Mouse (Mus musculus): Measurements from ENCODE around the gene Fam207a. TPM values are rescaled to one million over a fixed set of nuclear protein-coding genes. Genes with fewer than 3 reads are reported as not detected.

Gene Fam207a
- polyA plus RNA-seq, 1 experiment from 2014 or later, result 43.5 TPM

GRCm38 (mm10) chr10:77507779-77508178 is 7.8 kb downstream of the Fam207a start:
- Histone ChIP-seq H3K4me2 (no peak overlapping the region), H3K27me3 (no peaks in the 10 kb centered on the region), H3K4me3 (no peak overlapping the region), H3K27ac (replicated peaks) (no peak overlapping the region), H3K9ac (no peak overlapping the region), H3K9me3 (no peaks in the 10 kb centered on the region), H3K4me1 (replicated peaks) (peaks cover 3% of the 10 kb centered on the region; the same call in 1 of the 2 replicates), H3K36me3 (peaks cover 76% of the 10 kb centered on the region)
- no peak for ATAC-seq (ENCODE audit: low read depth)
- WGBS, result 96% methylated on average over 4 of the region's 4 CpGs

DNA sequence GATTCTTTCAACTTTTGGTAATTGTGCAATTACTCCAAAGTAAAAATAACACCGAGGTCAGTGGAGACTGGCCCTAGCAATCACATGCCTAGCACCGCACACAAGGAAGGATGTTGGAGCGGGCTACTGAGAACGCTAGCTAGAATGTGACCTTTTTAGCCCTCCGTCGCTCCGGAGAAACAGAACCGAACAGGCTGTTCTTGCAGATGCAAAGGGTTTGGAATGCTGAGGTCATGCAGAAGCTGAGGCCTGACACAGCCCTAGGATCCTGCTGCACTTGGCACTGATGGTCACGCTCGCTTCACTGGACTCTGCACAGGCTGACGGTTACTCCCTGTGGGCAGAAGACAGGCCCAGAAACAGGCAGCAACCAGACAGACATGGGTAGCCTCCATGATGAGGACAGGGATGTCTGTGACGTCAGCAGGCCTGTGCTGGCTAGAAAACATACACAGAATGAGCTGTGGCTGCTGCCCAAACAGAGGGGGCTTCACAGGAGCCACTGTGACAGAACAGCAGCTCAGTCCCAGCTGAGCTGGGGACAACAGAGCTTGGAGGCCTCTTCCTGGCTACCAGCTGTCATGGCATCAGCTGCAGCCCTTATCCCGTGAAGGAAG is 8.5 kb downstream of the Fam207a start:
- WGBS, result 91% methylated on average over 13 of the region's 13 CpGs
- Histone ChIP-seq H3K4me2 (no peak overlapping the region), H3K36me3 (peaks cover 76% of the 10 kb centered on the region), H3K27me3 (no peaks in the 10 kb centered on the region), H3K9me3 (no peaks in the 10 kb centered on the region), H3K27ac (replicated peaks) (no peak overlapping the region), H3K4me1 (replicated peaks) (peaks cover 3% of the 10 kb centered on the region; the same call in 1 of the 2 replicates), H3K4me3 (no peak overlapping the region), H3K9ac (no peak overlapping the region)
- no peak for ATAC-seq (ENCODE audit: low read depth)

DNA sequence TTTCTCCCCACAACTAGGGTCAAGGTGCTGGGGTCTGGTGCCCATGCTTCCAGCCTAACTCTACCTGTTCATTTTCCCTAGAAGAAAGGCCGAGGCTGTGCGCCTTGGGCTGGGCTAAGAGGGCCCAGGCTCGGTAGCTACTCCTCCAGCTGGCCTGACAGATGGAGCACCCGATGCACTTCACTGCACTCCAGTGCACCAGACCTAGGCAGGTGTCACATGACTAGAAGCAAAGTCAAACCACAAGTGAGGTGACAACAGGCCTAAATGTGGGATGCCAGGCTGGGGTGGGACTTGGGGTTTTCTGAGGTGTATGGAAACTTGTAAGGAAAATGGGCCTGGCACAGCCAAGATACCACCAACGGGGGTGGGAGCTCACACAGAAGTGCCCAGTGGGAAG is 9.1 kb downstream of the Fam207a start:
- no peak for ATAC-seq (ENCODE audit: low read depth)

GRCm38 (mm10) chr10:77504143-77504542 is 11.4 kb downstream of the Fam207a start:
- H3K4me2 ChIP-seq, result no peak overlapping the region
- H3K4me3 ChIP-seq, result no peak overlapping the region
- no peak for ATAC-seq (ENCODE audit: low read depth)
- H3K27me3 ChIP-seq, result no peaks in the 10 kb centered on the region
- H3K9ac ChIP-seq, result no peak overlapping the region
- H3K36me3 ChIP-seq, result peaks cover 84% of the 10 kb centered on the region
- no peaks in the 10 kb centered on the region for H3K4me1 ChIP-seq (replicated peaks)
- 99% methylated on average over 6 of the region's 6 CpGs for WGBS
- H3K9me3 ChIP-seq, result no peaks in the 10 kb centered on the region
- H3K27ac ChIP-seq (replicated peaks), result no peak overlapping the region

More for the DNA sequence above, 9.1 kb downstream of the Fam207a start:
- Histone ChIP-seq H3K36me3 (peaks cover 76% of the 10 kb centered on the region), H3K4me3 (no peak overlapping the region), H3K27me3 (no peaks in the 10 kb centered on the region), H3K9ac (no peak overlapping the region), H3K27ac (replicated peaks) (no peak overlapping the region), H3K4me2 (no peak overlapping the region), H3K4me1 (replicated peaks) (peaks cover 3% of the 10 kb centered on the region; the same call in 1 of the 2 replicates), H3K9me3 (no peaks in the 10 kb centered on the region)
- 83% methylated on average over 5 of the region's 5 CpGs for WGBS

DNA sequence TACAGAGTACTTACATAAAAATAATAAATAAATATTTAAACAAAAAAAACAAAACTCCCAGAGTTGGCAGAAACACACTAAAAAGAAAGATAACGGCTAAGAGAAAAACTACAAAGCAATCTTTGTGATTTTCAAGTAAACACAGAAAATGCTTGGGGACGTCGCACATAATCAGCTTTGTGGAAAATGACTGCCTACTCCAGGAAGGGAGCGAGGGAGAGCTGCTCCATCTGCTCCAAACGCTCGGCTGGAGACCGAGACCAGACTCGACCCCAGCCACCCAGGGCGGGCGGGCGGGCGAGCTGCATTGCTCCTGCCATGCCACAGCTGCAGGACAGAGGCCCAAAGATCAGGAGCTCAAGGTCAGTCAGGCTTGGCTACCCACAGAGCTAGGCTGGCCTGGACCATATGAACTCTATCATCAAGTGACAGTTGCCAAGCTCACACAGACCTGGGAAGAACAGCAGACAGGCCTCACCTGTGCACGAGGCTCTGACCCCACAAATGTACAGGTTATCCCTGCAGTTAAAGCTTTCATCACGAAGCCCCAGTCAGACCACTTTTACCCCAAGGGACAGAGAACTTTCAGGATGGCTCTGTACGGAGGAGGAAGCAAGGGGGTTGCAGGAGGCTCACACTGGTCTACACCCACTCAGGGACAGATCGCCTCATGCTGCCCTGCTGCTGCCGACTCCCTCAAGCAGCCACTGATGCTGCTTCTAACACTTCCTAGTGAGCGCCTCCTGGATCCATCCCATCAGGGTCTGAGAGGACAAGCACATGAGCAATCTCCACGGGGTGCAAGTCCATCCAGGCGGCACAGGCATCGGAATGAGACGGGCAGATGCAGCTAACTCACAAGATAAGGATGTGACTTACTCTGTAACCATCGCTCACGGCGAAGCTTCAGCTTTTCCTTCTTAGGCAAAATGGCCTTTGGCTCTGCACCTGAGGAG is 12.3 kb downstream of the Fam207a start:
- no peak for ATAC-seq (ENCODE audit: low read depth)
- Histone ChIP-seq H3K4me1 (replicated peaks) (no peaks in the 10 kb centered on the region), H3K4me2 (no peak overlapping the region), H3K9ac (no peak overlapping the region), H3K27ac (replicated peaks) (no peak overlapping the region), H3K4me3 (no peak overlapping the region), H3K36me3 (peaks cover 76% of the 10 kb centered on the region), H3K27me3 (no peaks in the 10 kb centered on the region), H3K9me3 (no peaks in the 10 kb centered on the region)
- WGBS, result 92% methylated on average over 25 of the region's 25 CpGs

- ATAC-seq (ENCODE audit: low read depth), result no peak
- Histone ChIP-seq H3K9ac (no peak overlapping the region), H3K4me3 (no peak overlapping the region), H3K27ac (replicated peaks) (no peak overlapping the region), H3K27me3 (no peaks in the 10 kb centered on the region), H3K4me1 (replicated peaks) (no peaks in the 10 kb centered on the region), H3K4me2 (no peak overlapping the region), H3K36me3 (peaks cover 78% of the 10 kb centered on the region), H3K9me3 (no peaks in the 10 kb centered on the region)
- 83% methylated on average over 14 of the region's 14 CpGs for WGBS
These were observed 14.9 kb downstream of the Fam207a start for GRCm38 (mm10) chr10:77500636-77501035.

- Histone ChIP-seq H3K9ac (no peak overlapping the region), H3K36me3 (peaks cover 78% of the 10 kb centered on the region), H3K27me3 (no peaks in the 10 kb centered on the region), H3K9me3 (no peaks in the 10 kb centered on the region), H3K4me1 (replicated peaks) (no peaks in the 10 kb centered on the region), H3K4me3 (no peak overlapping the region), H3K4me2 (no peak overlapping the region), H3K27ac (replicated peaks) (no peak overlapping the region)
- 69% methylated on average over 6 of the region's 6 CpGs for WGBS
- ATAC-seq (ENCODE audit: low read depth), result no peak; the same call in 1 of the 2 replicates
These were observed 17.3 kb downstream of the Fam207a start for GRCm38 (mm10) chr10:77498254-77498653.

DNA sequence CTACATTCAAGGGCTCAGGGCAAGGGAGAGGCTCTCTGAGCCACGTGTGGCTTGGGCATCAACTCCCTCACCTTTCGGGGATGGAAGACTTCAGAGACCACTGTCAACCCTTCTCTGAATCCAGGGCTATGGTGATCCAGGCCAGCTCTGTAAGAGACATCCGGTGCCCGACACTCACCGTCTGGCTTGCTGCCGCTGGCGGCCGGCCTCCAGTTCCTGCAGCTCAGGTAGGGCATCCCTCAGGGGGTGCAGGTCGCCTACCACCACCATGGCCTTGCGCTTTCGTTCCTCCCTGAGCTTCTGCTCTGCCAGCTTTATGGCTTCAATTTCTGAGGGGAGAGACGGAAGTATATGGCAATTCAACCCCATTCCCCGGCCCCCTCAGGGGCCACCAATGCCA is 18.4 kb downstream of the Fam207a start:
- H3K4me1 ChIP-seq (replicated peaks), result no peaks in the 10 kb centered on the region
- H3K27ac ChIP-seq (replicated peaks), result no peak overlapping the region
- ATAC-seq (ENCODE audit: low read depth), result no peak
- peaks cover 75% of the 10 kb centered on the region for H3K36me3 ChIP-seq
- no peaks in the 10 kb centered on the region for H3K27me3 ChIP-seq
- no peak overlapping the region for H3K4me3 ChIP-seq
- 90% methylated on average over 13 of the region's 13 CpGs for WGBS
- H3K4me2 ChIP-seq, result no peak overlapping the region
- no peak overlapping the region for H3K9ac ChIP-seq
- H3K9me3 ChIP-seq, result no peaks in the 10 kb centered on the region

DNA sequence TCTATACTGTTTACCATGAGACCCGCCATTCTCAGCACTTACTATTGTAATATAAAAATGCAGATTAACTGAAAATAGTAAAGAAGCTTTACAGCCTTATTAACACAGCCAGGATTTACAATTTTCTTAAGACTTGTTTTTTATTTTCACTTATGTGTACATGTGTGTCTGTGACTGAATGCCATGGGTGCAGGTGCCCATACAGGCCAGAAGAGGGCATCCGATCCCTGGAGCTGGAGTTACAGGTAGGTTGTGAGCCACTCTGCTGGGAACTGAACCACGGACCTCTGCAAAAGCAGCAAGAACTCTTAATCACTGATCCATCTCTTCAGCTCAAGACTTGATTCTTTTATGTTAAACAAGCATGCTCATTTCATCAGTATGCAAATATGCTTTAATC is 22.7 kb downstream of the Fam207a start:
- no peak for ATAC-seq (ENCODE audit: low read depth)
- Histone ChIP-seq H3K4me3 (no peak overlapping the region), H3K9ac (no peak overlapping the region), H3K36me3 (peaks cover 72% of the 10 kb centered on the region), H3K9me3 (no peaks in the 10 kb centered on the region), H3K27ac (replicated peaks) (no peak overlapping the region), H3K4me2 (no peak overlapping the region), H3K27me3 (no peaks in the 10 kb centered on the region), H3K4me1 (replicated peaks) (no peaks in the 10 kb centered on the region)
- 94% methylated on average over 3 of the region's 3 CpGs for WGBS

DNA sequence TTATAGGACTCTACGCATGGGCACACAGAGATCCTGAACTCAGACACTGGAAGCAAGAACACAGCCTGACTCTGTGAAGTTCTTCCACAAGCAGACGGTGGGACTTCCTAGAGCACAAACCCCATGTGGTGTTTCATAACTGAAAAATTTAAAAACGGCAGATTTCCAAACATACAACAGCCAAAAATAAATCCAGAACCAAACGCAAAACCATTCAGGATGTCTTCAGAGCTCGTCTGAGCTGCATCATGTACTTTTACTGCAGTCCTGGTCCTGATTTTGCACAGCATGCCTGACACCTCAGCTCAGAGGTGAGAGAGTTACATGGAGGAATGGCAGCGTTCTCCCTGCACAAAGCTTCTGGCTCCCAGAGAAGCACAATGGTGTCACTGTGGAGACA is 24.0 kb downstream of the Fam207a start:
- Histone ChIP-seq H3K4me3 (no peak overlapping the region), H3K9ac (no peak overlapping the region), H3K9me3 (no peaks in the 10 kb centered on the region), H3K36me3 (peaks cover 72% of the 10 kb centered on the region), H3K4me1 (replicated peaks) (no peaks in the 10 kb centered on the region), H3K4me2 (no peak overlapping the region), H3K27ac (replicated peaks) (no peak overlapping the region), H3K27me3 (no peaks in the 10 kb centered on the region)
- no peak for ATAC-seq (ENCODE audit: low read depth)
- 90% methylated on average over 6 of the region's 6 CpGs for WGBS

- no peak overlapping the region for H3K27ac ChIP-seq (replicated peaks)
- no peaks in the 10 kb centered on the region for H3K9me3 ChIP-seq
- no peaks in the 10 kb centered on the region for H3K27me3 ChIP-seq
- H3K4me3 ChIP-seq, result no peak overlapping the region
- ATAC-seq (ENCODE audit: low read depth), result no peak
- 0 out of 2 replicates have a peak, but pooled peaks cover 3% of the 10 kb centered on the region for H3K4me1 ChIP-seq (replicated peaks)
- H3K36me3 ChIP-seq, result peaks cover 54% of the 10 kb centered on the region
- WGBS, result 94% methylated on average over 7 of the region's 7 CpGs
- H3K9ac ChIP-seq, result no peak overlapping the region
- H3K4me2 ChIP-seq, result no peak overlapping the region
These were observed 27.4 kb downstream of the Fam207a start for GRCm38 (mm10) chr10:77488168-77488567.

DNA sequence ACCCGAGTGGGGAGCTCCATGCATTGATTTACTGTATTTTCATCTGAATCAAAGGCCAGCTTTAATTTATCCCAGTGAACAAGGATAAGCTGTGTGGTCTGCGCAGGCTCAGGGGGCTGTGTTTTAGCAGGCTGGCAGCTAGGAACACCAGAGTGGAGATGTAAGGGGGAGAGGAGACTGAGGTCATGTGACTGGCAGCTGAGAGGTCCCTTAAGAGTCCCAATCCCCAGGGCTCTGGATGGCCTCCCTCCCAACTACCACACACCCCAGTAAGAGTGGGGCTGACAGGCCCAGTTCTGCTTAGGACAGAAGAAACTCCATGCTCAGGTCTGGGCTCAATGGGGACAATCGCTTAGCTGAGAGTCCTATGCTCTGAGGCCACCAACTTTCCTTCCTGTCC is 29.8 kb downstream of the Fam207a start:
- H3K27ac ChIP-seq (replicated peaks), result no peak overlapping the region
- 80% methylated on average over 3 of the region's 3 CpGs for WGBS

More for the DNA sequence above, 29.8 kb downstream of the Fam207a start:
- H3K9ac ChIP-seq, result no peak overlapping the region
- no peak overlapping the region for H3K4me3 ChIP-seq
- ATAC-seq (ENCODE audit: low read depth), result no peak
- H3K27me3 ChIP-seq, result no peaks in the 10 kb centered on the region
- H3K4me2 ChIP-seq, result no peak overlapping the region
- H3K36me3 ChIP-seq, result peaks cover 48% of the 10 kb centered on the region
- H3K9me3 ChIP-seq, result no peaks in the 10 kb centered on the region
- H3K4me1 ChIP-seq (replicated peaks), result 0 out of 2 replicates have a peak, but pooled peaks cover 3% of the 10 kb centered on the region

All from neural tube, embryonic 13.5 days (tissue).